Mouse (Mus musculus) olfactory bulb, adult 2 months (tissue): ENCODE measurements at regions not wholly inside any gene's neighbourhood (a gene's known extent, or its start where the extent isn't known, plus 50 kb on each side); places are given as distances from the start of the nearest gene placed in this dataset.

Experiments used
- CTCF ChIP-seq: fragments of 200-500 bp; IDR thresholded peaks from 2 replicates; pipeline ENCODE4 v1.5.1; 2012; ENCODE audit warnings: low read depth, mild to moderate bottlenecking, low read length, moderate library complexity; ENCODE audit not compliant: insufficient read depth
- POLR2A ChIP-seq: fragments of 200-500 bp; IDR thresholded peaks from 2 replicates; pipeline ENCODE4 v1.6.1; 2012; ENCODE audit warnings: mild to moderate bottlenecking, low read depth, low read length, moderate library complexity; ENCODE audit not compliant: insufficient read depth

DNA sequence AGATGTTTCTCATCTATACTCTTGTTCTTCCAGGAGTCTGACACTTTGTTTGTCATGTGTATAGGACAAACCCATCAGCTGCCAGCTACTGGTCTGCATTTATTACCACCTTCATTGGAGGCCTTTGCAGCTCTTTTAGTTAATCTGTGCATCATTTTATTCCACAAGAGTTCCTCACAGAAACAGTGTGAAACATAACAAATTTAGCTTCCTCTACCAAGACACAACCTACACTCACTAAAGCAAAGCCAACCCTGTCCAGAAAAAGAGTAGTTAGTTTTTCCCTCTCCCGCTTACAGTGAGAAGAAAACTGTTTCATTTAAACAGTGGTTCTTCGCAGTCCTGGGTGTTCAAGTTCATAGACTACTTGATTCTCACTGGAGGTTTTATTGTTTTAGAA, 100.5 kb downstream of the 1700129C05Rik start:
- TF ChIP-seq CTCF (no peak), POLR2A (no peak)
